Mouse (Mus musculus): ENCODE results near the gene Hdhd5. TPM values are rescaled to one million over a fixed set of nuclear protein-coding genes. Genes with fewer than 3 reads are reported as not detected.
A peak's percentile ranks its signal among the peaks of the same experiment; 100 is the strongest.

The Hdhd5 gene
- total and polyA plus RNA-seq, 3 experiments, result 17.8 to 19.9 TPM; not detected in 1

GRCm38 (mm10) chr6:120464406-120464939 is 66.6 kb downstream of the Hdhd5 start:
- peak overlapping the region; percentile 32 for H3K27ac ChIP-seq (ENCODE audit: control insufficient read depth, low read depth, low read length)
- peaks cover 23 to 35% of the 10 kb centered on the region in 2 experiments for H3K4me1 ChIP-seq (ENCODE audit: control insufficient read depth in 1 of 2, insufficient read depth in 2 of 2, low read length in 2 of 2)

GRCm38 (mm10) chr6:120463884-120464283 is 67.2 kb downstream of the Hdhd5 start:
- peak; percentile 85 for DNase-seq (ENCODE audit: low read depth, low spot score)
- Histone ChIP-seq H3K9ac (ENCODE audit: control insufficient read depth, low read depth, low read length, poor library complexity, severe bottlenecking) (peak overlapping the region; percentile 93), H3K36me3 (ENCODE audit: control insufficient read depth in 1 of 2, insufficient read depth in 2 of 2, low read length in 2 of 2) (peaks cover 0 to 30% of the 10 kb centered on the region in 2 experiments; a peak in 2 of 4 replicates), H3K4me3 (ENCODE audit: control insufficient read depth in 1 of 2, insufficient read depth in 1 of 2, low read depth in 2 of 2, low read length in 2 of 2) (peak overlapping the region; percentile 88), H3K27ac (ENCODE audit: control insufficient read depth, low read depth, low read length) (peak overlapping the region; percentile 63), H3K4me1 (ENCODE audit: control insufficient read depth in 1 of 2, insufficient read depth in 2 of 2, low read length in 2 of 2) (peaks cover 22 to 31% of the 10 kb centered on the region in 2 experiments), H3K79me2 (ENCODE audit: control insufficient read depth, insufficient read depth, low read length, poor library complexity) (peaks cover 44% of the 10 kb centered on the region), H3K27me3 (ENCODE audit: control insufficient read depth in 1 of 2, insufficient read depth in 2 of 2, low read length in 2 of 2) (no peaks in the 10 kb centered on the region), H3K9me3 (replicated peaks; ENCODE audit: insufficient read depth, low read length) (no peaks in the 10 kb centered on the region)
- TF ChIP-seq HCFC1 (IDR thresholded peaks at IDR 0.05; ENCODE audit: low read depth, low read length) (0 out of 2 replicates have a peak, but pooled peaks have one; percentile 47), ZC3H11A (IDR thresholded peaks at IDR 0.05; ENCODE audit: low read depth, low read length) (no peak), ELF1 (IDR thresholded peaks at IDR 0.05; ENCODE audit: low read depth, low read length) (no peak), TBP (IDR thresholded peaks at IDR 0.05; ENCODE audit: low read depth, low read length) (peak; percentile 47; the same call in 1 of the 2 replicates), MXI1 (IDR thresholded peaks at IDR 0.05; ENCODE audit: low read depth, low read length) (peak; percentile 98), POLR2A (IDR thresholded peaks at IDR 0.05; ENCODE audit: control insufficient read depth in 1 of 2, insufficient read depth in 1 of 2, low read depth in 1 of 2, low read length in 2 of 2, poor library complexity in 1 of 2) (no peak), GABPA (IDR thresholded peaks at IDR 0.05; ENCODE audit: low read depth, low read length) (no peak), MYC (IDR thresholded peaks at IDR 0.05; ENCODE audit: low read depth, low read length) (0 out of 2 replicates have a peak, but pooled peaks have one; percentile 63), E2F4 (IDR thresholded peaks at IDR 0.05; ENCODE audit: borderline replicate concordance, low read depth, low read length) (no peak), KAT2A (conservative IDR thresholded peaks at IDR 0.05; ENCODE audit: low read depth, low read length) (no peak), MAFK (IDR thresholded peaks at IDR 0.05; ENCODE audit: borderline replicate concordance, low read depth, low read length) (no peak), ZNF384 (IDR thresholded peaks at IDR 0.05; ENCODE audit: low read depth, low read length) (no peak; the same call in 1 of the 2 replicates), RAD21 (IDR thresholded peaks at IDR 0.05; ENCODE audit: low read depth, low read length) (no peak), CHD2 (IDR thresholded peaks at IDR 0.05; ENCODE audit: low read length) (peak; percentile 28; the same call in 1 of the 2 replicates), MYB (IDR thresholded peaks at IDR 0.05; ENCODE audit: low read depth, low read length) (0 out of 2 replicates have a peak, but pooled peaks have one; percentile 41), TAL1 (IDR thresholded peaks at IDR 0.05; ENCODE audit: low read length) (no peak), BHLHE40 (IDR thresholded peaks at IDR 0.05; ENCODE audit: borderline replicate concordance, low read depth, low read length) (peak; percentile 25; the same call in 1 of the 2 replicates), ZKSCAN1 (IDR thresholded peaks at IDR 0.05; ENCODE audit: low read depth, low read length) (no peak), ETS1 (IDR thresholded peaks at IDR 0.05; ENCODE audit: low read depth, low read length) (peak; percentile 71), USF1 (IDR thresholded peaks at IDR 0.05; ENCODE audit: low read depth, low read length) (no peak), MAZ (IDR thresholded peaks at IDR 0.05; ENCODE audit: low read depth, low read length) (peak; percentile 18; the same call in 1 of the 2 replicates), MEF2A (IDR thresholded peaks at IDR 0.05; ENCODE audit: extremely low read depth, insufficient replicate concordance, low read depth, low read length, poor library complexity, severe bottlenecking) (no peak), POLR2AphosphoS2 (IDR thresholded peaks at IDR 0.05; ENCODE audit: low read length) (no peak), MAX (IDR thresholded peaks at IDR 0.05; ENCODE audit: low read length) (peak; percentile 89), RCOR1 (IDR thresholded peaks at IDR 0.05; ENCODE audit: low read depth, low read length) (peak; percentile 34; the same call in 1 of the 2 replicates), POLR2AphosphoS5 (IDR thresholded peaks at IDR 0.05; ENCODE audit: borderline replicate concordance, low read depth, low read length) (no peak), CTCF (IDR thresholded peaks at IDR 0.05 in 2 of 3, conservative IDR thresholded peaks at IDR 0.05 in 1 of 3; ENCODE audit: control insufficient read depth in 1 of 3, insufficient read depth in 1 of 3, low read depth in 2 of 3, low read length in 3 of 3, poor library complexity in 1 of 3, severe bottlenecking in 1 of 3) (peak in 1 of 3 experiments; percentile 4; a peak in 1 of 6 replicates), CHD1 (IDR thresholded peaks at IDR 0.05; ENCODE audit: low read depth, low read length) (no peak), NELFE (IDR thresholded peaks at IDR 0.05; ENCODE audit: low read depth, low read length) (no peak), SIN3A (IDR thresholded peaks at IDR 0.05; ENCODE audit: low read length) (peak; percentile 96)

More at GRCm38 (mm10) chr6:120464406-120464939, 66.6 kb downstream of the Hdhd5 start:
- DNase-seq (ENCODE audit: low read depth, low spot score), result no peak
- Histone ChIP-seq H3K79me2 (ENCODE audit: control insufficient read depth, insufficient read depth, low read length, poor library complexity) (peaks cover 44% of the 10 kb centered on the region), H3K4me3 (ENCODE audit: control insufficient read depth in 1 of 2, insufficient read depth in 1 of 2, low read depth in 2 of 2, low read length in 2 of 2) (peak overlapping the region; percentile 88), H3K9me3 (replicated peaks; ENCODE audit: insufficient read depth, low read length) (no peaks in the 10 kb centered on the region), H3K27me3 (ENCODE audit: control insufficient read depth in 1 of 2, insufficient read depth in 2 of 2, low read length in 2 of 2) (no peaks in the 10 kb centered on the region), H3K36me3 (ENCODE audit: control insufficient read depth in 1 of 2, insufficient read depth in 2 of 2, low read length in 2 of 2) (peaks cover 0 to 34% of the 10 kb centered on the region in 2 experiments; a peak in 2 of 4 replicates), H3K9ac (ENCODE audit: control insufficient read depth, low read depth, low read length, poor library complexity, severe bottlenecking) (peak overlapping the region; percentile 93)
- TF ChIP-seq ZNF384 (IDR thresholded peaks at IDR 0.05; ENCODE audit: low read depth, low read length) (no peak; the same call in 1 of the 2 replicates), SIN3A (IDR thresholded peaks at IDR 0.05; ENCODE audit: low read length) (peak; percentile 6; the same call in 1 of the 2 replicates), GATA1 (IDR thresholded peaks at IDR 0.05; ENCODE audit: low read depth, low read length) (0 out of 2 replicates have a peak, but pooled peaks have one; percentile 10)
